Mouse (Mus musculus): Measurements from ENCODE around the gene Svs4. TPM values are rescaled to one million over a fixed set of nuclear protein-coding genes. Genes with fewer than 3 reads are reported as not detected.

The Svs4 gene
- not detected for polyA plus RNA-seq (2014; fragmentation: Illumina TruSeq; extraction: RNeasy Lipid Tissue Mini Kit (QIAGEN cat#74804); ENCODE audit: low read depth, low replicate concordance)

DNA sequence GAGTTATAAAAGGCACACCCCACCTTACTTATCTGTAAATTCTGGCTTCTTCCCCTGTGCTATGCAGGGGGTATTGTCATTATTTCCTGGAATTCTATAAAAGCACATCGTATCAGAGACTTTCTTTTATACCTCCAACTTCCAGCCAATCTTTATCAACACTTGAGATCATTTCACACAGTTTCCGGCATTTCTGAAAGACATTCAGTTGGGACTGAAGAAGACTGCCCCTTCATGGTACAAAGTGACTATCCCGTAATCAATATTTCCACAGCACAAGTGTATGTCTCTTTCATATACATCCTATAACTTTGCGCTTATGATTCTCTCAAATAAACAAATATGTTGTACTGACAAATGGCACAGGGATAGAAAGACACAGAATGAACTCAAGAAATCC, at the start of gene Svs4:
Gene Svs4, minus strand, starts transcription at position 101 of the 400 bp plus-strand sequence.

DNA sequence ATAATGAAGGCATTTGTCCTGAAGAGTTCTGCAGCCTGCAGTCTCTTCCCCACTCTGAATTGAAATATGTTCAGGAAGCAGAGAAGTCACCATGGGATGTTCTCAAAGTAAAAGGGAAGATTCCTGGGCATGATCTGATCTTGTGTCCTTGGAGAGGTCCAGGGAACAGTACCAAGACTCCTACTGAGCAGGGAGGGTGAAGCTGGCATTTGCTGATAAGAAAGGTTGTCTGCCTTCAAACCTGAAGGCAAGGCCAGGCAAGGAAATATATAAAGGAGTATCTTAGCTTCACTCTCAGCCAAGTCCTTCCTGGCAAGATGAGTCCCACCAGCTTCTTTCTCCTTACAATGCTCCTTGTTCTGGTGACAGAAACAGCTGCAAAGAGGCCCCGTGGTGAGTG, 38.2 kb upstream of the Svs4 start, which contains the start of gene Svs6:
Gene Svs6, plus strand, starts transcription at position 301 of the 400 bp plus-strand sequence.

DNA sequence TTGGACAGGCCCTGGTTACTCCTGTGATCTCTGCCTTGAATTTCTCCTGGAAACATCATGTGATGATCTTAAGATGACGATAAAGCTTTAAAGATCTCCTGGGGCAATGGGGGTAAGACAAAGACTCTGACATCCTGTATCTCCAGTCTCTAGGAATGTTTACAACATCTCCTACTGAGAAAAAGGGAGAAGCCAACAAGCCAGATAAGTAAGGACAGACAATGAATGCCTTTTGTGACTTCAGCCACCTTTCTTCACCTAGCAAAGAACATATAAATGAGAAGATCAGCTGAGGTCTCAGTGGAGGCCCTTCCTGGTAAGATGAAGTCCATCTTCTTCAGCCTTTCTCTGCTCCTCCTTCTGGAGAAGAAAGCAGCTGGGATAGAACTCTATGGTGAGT, 10.7 kb upstream of the Svs4 start, which contains the start of gene Svs3a:
Gene Svs3a, plus strand, starts transcription at position 301 of the 400 bp plus-strand sequence.

GRCm38 (mm10) chr2:164256540-164256939, 21.7 kb downstream of the Svs4 start, which contains the start of gene Svs3b:
Svs3b (minus strand) TSS chr2:164256640.

DNA sequence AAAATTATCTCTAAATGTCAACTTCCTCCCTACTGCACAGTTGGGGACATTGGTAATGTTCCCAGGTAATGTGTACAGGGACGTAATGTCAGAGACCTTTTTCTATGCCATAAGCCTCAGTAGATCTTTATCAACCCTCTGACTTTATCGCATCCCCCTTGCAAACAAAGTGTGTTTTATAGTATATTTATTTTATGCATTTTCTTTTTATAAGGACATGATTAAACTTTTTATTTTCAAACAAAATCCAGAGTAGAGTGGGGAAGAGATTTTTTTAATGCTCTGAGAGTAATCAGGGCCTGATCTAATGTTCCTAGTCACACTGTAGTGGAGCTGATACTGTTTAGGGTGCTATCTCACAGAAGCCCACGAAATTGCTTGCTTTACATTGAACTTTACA, 39.9 kb downstream of the Svs4 start, which contains the start of gene Svs2:
Gene Svs2, minus strand, starts transcription at position 101 of the 400 bp plus-strand sequence.

Other genes starting within 250 kb of the Svs4 start
- 10.6 TPM for gene Stk4, start 208.1 kb downstream of the Svs4 start, polyA plus RNA-seq (2014; fragmentation: Illumina TruSeq; extraction: RNeasy Lipid Tissue Mini Kit (QIAGEN cat#74804); ENCODE audit: low read depth, low replicate concordance)
- gene Tomm34, start 207.3 kb downstream of the Svs4 start, polyA plus RNA-seq (2014; fragmentation: Illumina TruSeq; extraction: RNeasy Lipid Tissue Mini Kit (QIAGEN cat#74804); ENCODE audit: low read depth, low replicate concordance) = 25.8 TPM
- not detected for gene Kcns1, start 107.3 kb downstream of the Svs4 start, polyA plus RNA-seq (2014; fragmentation: Illumina TruSeq; extraction: RNeasy Lipid Tissue Mini Kit (QIAGEN cat#74804); ENCODE audit: low read depth, low replicate concordance)
- not detected for gene Wfdc5, start 95.7 kb downstream of the Svs4 start, polyA plus RNA-seq (2014; fragmentation: Illumina TruSeq; extraction: RNeasy Lipid Tissue Mini Kit (QIAGEN cat#74804); ENCODE audit: low read depth, low replicate concordance)
- not detected for gene Wfdc12, start 87.9 kb downstream of the Svs4 start, polyA plus RNA-seq (2014; fragmentation: Illumina TruSeq; extraction: RNeasy Lipid Tissue Mini Kit (QIAGEN cat#74804); ENCODE audit: low read depth, low replicate concordance)
- gene Wfdc15a, start 78.3 kb downstream of the Svs4 start, polyA plus RNA-seq (2014; fragmentation: Illumina TruSeq; extraction: RNeasy Lipid Tissue Mini Kit (QIAGEN cat#74804); ENCODE audit: low read depth, low replicate concordance) = not detected
- not detected for gene Wfdc15b, start 56.8 kb downstream of the Svs4 start, polyA plus RNA-seq (2014; fragmentation: Illumina TruSeq; extraction: RNeasy Lipid Tissue Mini Kit (QIAGEN cat#74804); ENCODE audit: low read depth, low replicate concordance)
- not detected for gene Svs2, start 40.0 kb downstream of the Svs4 start, polyA plus RNA-seq (2014; fragmentation: Illumina TruSeq; extraction: RNeasy Lipid Tissue Mini Kit (QIAGEN cat#74804); ENCODE audit: low read depth, low replicate concordance)
- gene Svs3b, start 21.8 kb downstream of the Svs4 start, polyA plus RNA-seq (2014; fragmentation: Illumina TruSeq; extraction: RNeasy Lipid Tissue Mini Kit (QIAGEN cat#74804); ENCODE audit: low read depth, low replicate concordance) = not detected
- not detected for gene Svs3a, start 10.8 kb upstream of the Svs4 start, polyA plus RNA-seq (2014; fragmentation: Illumina TruSeq; extraction: RNeasy Lipid Tissue Mini Kit (QIAGEN cat#74804); ENCODE audit: low read depth, low replicate concordance)
- not detected for gene Svs6, start 38.3 kb upstream of the Svs4 start, polyA plus RNA-seq (2014; fragmentation: Illumina TruSeq; extraction: RNeasy Lipid Tissue Mini Kit (QIAGEN cat#74804); ENCODE audit: low read depth, low replicate concordance)
- gene Svs5, start 54.3 kb upstream of the Svs4 start, polyA plus RNA-seq (2014; fragmentation: Illumina TruSeq; extraction: RNeasy Lipid Tissue Mini Kit (QIAGEN cat#74804); ENCODE audit: low read depth, low replicate concordance) = not detected
- 0.79 TPM for gene Slpi, start 110.6 kb upstream of the Svs4 start, polyA plus RNA-seq (2014; fragmentation: Illumina TruSeq; extraction: RNeasy Lipid Tissue Mini Kit (QIAGEN cat#74804); ENCODE audit: low read depth, low replicate concordance)
- not detected for gene Rbpjl, start 124.7 kb upstream of the Svs4 start, polyA plus RNA-seq (2014; fragmentation: Illumina TruSeq; extraction: RNeasy Lipid Tissue Mini Kit (QIAGEN cat#74804); ENCODE audit: low read depth, low replicate concordance)
- 0.47 TPM for gene Matn4, start 126.7 kb upstream of the Svs4 start, polyA plus RNA-seq (2014; fragmentation: Illumina TruSeq; extraction: RNeasy Lipid Tissue Mini Kit (QIAGEN cat#74804); ENCODE audit: low read depth, low replicate concordance)
- gene Sdc4, start 165.4 kb upstream of the Svs4 start, polyA plus RNA-seq (2014; fragmentation: Illumina TruSeq; extraction: RNeasy Lipid Tissue Mini Kit (QIAGEN cat#74804); ENCODE audit: low read depth, low replicate concordance) = 17.0 TPM
- gene Sys1, start 178.5 kb upstream of the Svs4 start, polyA plus RNA-seq (2014; fragmentation: Illumina TruSeq; extraction: RNeasy Lipid Tissue Mini Kit (QIAGEN cat#74804); ENCODE audit: low read depth, low replicate concordance) = 24.8 TPM
- gene Gm20458, start 182.5 kb upstream of the Svs4 start, polyA plus RNA-seq (2014; fragmentation: Illumina TruSeq; extraction: RNeasy Lipid Tissue Mini Kit (QIAGEN cat#74804); ENCODE audit: low read depth, low replicate concordance) = not detected
- gene Trp53tg5, start 195.3 kb upstream of the Svs4 start, polyA plus RNA-seq (2014; fragmentation: Illumina TruSeq; extraction: RNeasy Lipid Tissue Mini Kit (QIAGEN cat#74804); ENCODE audit: low read depth, low replicate concordance) = not detected
- 23.8 TPM for gene Dbndd2, start 207.6 kb upstream of the Svs4 start, polyA plus RNA-seq (2014; fragmentation: Illumina TruSeq; extraction: RNeasy Lipid Tissue Mini Kit (QIAGEN cat#74804); ENCODE audit: low read depth, low replicate concordance)
- gene Pigt, start 219.1 kb upstream of the Svs4 start, polyA plus RNA-seq (2014; fragmentation: Illumina TruSeq; extraction: RNeasy Lipid Tissue Mini Kit (QIAGEN cat#74804); ENCODE audit: low read depth, low replicate concordance) = 27.9 TPM